Mouse (Mus musculus): ENCODE data around the gene Magea2. TPM values are rescaled to one million over a fixed set of nuclear protein-coding genes. Genes with fewer than 3 reads are reported as not detected.
"Not testable (repeated sequence)": the region's sequence is repeated elsewhere in the genome, so short reads cannot be mapped to it uniquely, and the experiment has no call there.

The Magea2 gene
- total RNA-seq (2021), result not detected in 2 replicates
- long read RNA-seq, experiment 1, result 0 reads
- long read RNA-seq, experiment 2, result 0 reads

DNA sequence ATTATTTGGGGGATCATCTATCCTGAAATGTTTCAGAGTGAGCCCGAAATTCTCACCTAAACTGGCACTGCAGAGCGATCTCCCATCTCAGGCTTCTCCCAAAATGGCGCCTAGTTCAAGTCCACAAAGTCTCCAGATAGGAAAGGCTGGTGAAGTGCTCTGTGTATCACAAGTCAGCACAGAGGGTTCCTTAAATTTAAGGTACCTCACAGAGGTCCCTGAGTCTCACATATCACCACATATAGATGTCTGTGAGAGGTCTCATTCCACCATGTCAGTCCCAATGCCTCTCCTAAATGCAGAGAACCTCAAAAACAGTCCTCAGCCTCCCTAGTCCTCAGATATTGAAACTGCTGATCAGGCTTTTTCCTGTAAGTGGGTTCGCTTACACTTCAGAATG lies at the start of gene Magea2:
TSS of gene Magea2 (minus strand) at position 101 of the 400 bp plus-strand sequence.
- not testable (repeated sequence) for DNase-seq

DNA sequence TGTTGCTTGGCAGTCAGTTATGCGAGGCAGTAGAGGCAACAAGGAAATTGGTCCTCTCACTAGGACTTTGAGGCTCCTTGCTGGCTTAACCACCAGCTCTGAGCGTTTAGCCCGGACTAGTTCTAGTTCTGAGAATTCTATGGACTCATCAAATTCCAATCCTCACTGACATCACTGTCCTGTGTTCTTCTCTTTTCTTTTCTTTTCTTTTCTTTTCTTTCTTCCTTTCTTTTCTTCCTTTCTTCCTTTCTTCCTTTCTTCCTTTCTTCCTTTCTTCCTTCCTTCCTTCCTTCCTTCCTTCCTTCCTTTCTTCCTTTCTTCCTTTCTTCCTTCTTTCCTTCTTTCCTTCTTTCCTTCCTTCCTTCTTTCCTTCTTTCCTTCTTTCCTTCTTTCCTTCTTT lies 34.8 kb upstream of the Magea2 start, which contains the start of gene Cldn34b2:
TSS of gene Cldn34b2 (minus strand) at position 101 of the 400 bp plus-strand sequence.
- DNase-seq, result not testable (repeated sequence)

DNA sequence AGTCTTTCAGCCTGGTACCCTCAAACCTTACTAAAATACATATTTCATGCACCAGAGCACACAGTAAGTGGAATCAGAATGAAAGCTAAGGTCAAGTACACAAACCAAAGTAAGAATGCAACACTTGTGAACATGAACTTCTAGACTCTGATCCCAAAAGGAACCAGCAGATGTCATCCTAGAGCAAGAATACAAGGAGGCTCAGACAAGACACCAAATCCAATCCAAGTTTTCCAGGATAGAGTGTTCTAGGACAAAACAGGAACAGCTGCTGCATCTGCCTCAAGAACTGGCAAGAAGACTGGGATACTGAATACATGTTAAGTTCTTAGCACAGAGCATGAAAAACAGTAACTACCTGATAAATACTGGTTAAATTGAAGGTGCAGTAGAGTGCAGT lies 4.6 kb upstream of the Magea2 start:
- peak; percentile 2 for DNase-seq

DNA sequence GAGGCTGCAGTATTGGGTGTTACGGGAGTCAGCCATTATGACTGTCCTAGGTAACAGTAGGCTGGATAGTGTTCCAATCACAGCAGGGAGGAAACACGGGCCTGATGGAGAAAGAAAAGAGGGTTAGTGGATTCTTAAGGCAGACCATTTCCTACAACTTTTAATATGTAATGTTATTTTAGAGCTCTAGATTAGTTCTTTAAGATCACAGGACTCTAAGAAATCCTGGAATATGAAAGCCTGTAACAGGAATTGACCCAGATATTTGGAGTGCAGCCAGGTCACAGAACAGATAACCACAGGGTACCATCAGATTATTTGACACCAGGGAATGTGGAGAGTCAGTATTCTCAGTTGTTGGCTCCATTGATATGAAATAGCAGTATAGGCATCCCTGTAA lies 3.8 kb downstream of the Magea2 start, which contains the start of gene Magea1:
TSS of gene Magea1 (minus strand) at position 101 of the 400 bp plus-strand sequence.
- not testable (repeated sequence) for DNase-seq

DNA sequence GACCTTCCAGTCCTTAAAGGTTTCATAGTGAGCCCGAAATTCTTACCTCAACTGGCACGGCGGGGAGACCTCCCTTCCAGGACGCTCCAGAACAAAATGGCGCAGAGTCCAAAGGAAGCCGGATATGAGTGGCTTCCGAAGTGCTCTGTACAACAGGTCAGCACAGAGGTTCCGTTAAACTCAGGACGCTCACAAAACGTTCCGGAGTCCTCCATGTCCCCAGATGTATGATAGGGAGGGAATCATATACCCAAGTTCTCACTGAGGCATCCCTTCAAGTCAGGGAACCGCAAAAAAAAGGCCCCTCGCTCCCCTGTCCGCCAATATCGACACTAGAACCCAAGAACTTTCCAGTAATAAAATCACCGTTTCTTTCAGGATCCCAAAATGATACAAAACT lies 30.4 kb downstream of the Magea2 start, which contains the start of gene Magea5:
TSS of gene Magea5 (minus strand) at position 101 of the 400 bp plus-strand sequence.
- DNase-seq, result not testable (repeated sequence)

DNA sequence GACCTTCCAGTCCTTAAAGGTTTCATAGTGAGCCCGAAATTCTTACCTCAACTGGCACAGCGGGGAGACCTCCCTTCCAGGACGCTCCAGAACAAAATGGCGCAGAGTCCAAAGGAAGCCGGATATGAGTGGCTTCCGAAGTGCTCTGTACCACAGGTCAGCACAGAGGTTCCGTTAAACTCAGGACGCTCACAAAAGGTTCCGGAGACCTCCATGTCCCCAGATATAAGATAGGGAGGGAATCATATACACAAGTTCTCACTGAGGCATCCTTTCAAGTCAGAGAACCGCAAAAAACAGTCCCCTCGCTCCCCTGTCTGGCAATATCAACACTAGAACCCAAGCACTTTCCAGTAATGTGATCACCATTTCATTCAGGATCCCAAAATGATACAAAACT lies 97.7 kb downstream of the Magea2 start, which contains the start of gene Magea8:
TSS of gene Magea8 (minus strand) at position 101 of the 400 bp plus-strand sequence.
- not testable (repeated sequence) for DNase-seq

Other genes starting within 250 kb of the Magea2 start
- not detected in 2 replicates for gene Cldn34b1, start 203.4 kb downstream of the Magea2 start, total RNA-seq (2021)
- not detected in 2 replicates for gene Magea6, start 157.7 kb downstream of the Magea2 start, total RNA-seq (2021)
- not detected in 2 replicates for gene Magea3, start 144.2 kb downstream of the Magea2 start, total RNA-seq (2021)
- gene Magea8, start 97.8 kb downstream of the Magea2 start, total RNA-seq (2021), result not detected in 2 replicates
- gene Magea5, start 30.5 kb downstream of the Magea2 start, total RNA-seq (2021), result not detected in 2 replicates
- not detected in 2 replicates for gene Magea1, start 3.9 kb downstream of the Magea2 start, total RNA-seq (2021)
- not detected in 2 replicates for gene Cldn34b2, start 34.7 kb upstream of the Magea2 start, total RNA-seq (2021)
- gene Sat1, start 122.8 kb upstream of the Magea2 start, total RNA-seq (2021), result 135 and 163 TPM in 2 replicates
- gene Acot9, start 168.8 kb upstream of the Magea2 start, total RNA-seq (2021), result 50.9 and 53.6 TPM in 2 replicates
- 47.3 and 67.1 TPM in 2 replicates for gene Prdx4, start 247.1 kb upstream of the Magea2 start, total RNA-seq (2021)

Data from adrenal gland, postnatal 14 days (tissue).